Comparison of ENCODE assay signal across 9 mouse cellular contexts in genomic region chr7:141355626-141356326, GRCm38 (mm10). TPM values are rescaled to one million over a fixed set of nuclear protein-coding genes. Genes with fewer than 3 reads are reported as not detected.
DNase-seq lines count a peak whose midpoint lies in the region; ATAC-seq and TF ChIP-seq lines count a peak whose summit lies in the region.
"Had no signal": no experiment of that assay in that cellular context is flagged by ENCODE, and none has a peak within 500 bp of the region (broad histone marks: within the 10 kb centered on the region; RNA-seq: fewer than 3 reads in every experiment).

No protein-coding gene starts in this region.

- 51% methylated on average over 12 of the region's 12 CpGs for WGBS in liver, embryonic 12.5 days (ENCODE audit: insufficient replicate concordance)
- WGBS in forebrain, embryonic 16.5 days = 50% methylated on average over 12 of the region's 12 CpGs

- peak; percentile 30 to 38 for DNase-seq in adrenal gland, postnatal 36 days
- DNase-seq in adrenal gland, postnatal 4 days (ENCODE audit: low spot score in 2 of 2) = no peak
- no peak for DNase-seq in left cerebral cortex, adult 2 months (ENCODE audit: extremely low spot score in 1 of 2, low spot score in 2 of 2)
- no peak for DNase-seq in left cerebral cortex, adult 8-10 months (ENCODE audit: low spot score in 2 of 2)
- peak; percentile 84 for DNase-seq in ZHBTc4 (ENCODE audit: low read depth, low spot score)
- DNase-seq in heart, postnatal 4 days = no peak
- DNase-seq: B cell, adult 2 months had no signal

- H3K9ac ChIP-seq in liver, embryonic 12.5 days = no peak overlapping the region
- H3K9ac ChIP-seq in forebrain, embryonic 16.5 days (replicated peaks; ENCODE audit: low read depth, low read length) = no peak overlapping the region

- H3K36me3 ChIP-seq in liver, embryonic 12.5 days = no peaks in the 10 kb centered on the region
- H3K36me3 ChIP-seq in forebrain, embryonic 16.5 days (ENCODE audit: control insufficient read depth, insufficient read depth) = no peaks in the 10 kb centered on the region

- H3K9me3 ChIP-seq in liver, embryonic 12.5 days (replicated peaks) = no peaks in the 10 kb centered on the region
- no peaks in the 10 kb centered on the region for H3K9me3 ChIP-seq in forebrain, embryonic 16.5 days (ENCODE audit: control insufficient read depth, low read length)

- H3K27ac ChIP-seq in left cerebral cortex, adult 2 months = no peak overlapping the region
- no peak overlapping the region for H3K27ac ChIP-seq in liver, embryonic 12.5 days
- H3K27ac ChIP-seq in forebrain, embryonic 16.5 days (ENCODE audit: low read length) = no peak overlapping the region

- ATAC-seq in liver, embryonic 12.5 days = peak; percentile 18; the same call in 1 of the 2 replicates
- no peak for ATAC-seq in forebrain, embryonic 16.5 days

- H3K4me2 ChIP-seq in liver, embryonic 12.5 days = no peak overlapping the region
- H3K4me2 ChIP-seq in forebrain, embryonic 16.5 days (ENCODE audit: low read length) = no peak overlapping the region

- intact Hi-C loops in left cerebral cortex, adult 2 months (cut with DNase I) = no loop called here

- no peak overlapping the region for H3K4me3 ChIP-seq in left cerebral cortex, adult 2 months
- no peak overlapping the region for H3K4me3 ChIP-seq in liver, embryonic 12.5 days
- H3K4me3 ChIP-seq in forebrain, embryonic 16.5 days (replicated peaks; ENCODE audit: low read length) = no peak overlapping the region

- H3K4me1 ChIP-seq in liver, embryonic 12.5 days = peaks cover 14% of the 10 kb centered on the region; the same call in 1 of the 2 replicates
- H3K4me1 ChIP-seq in forebrain, embryonic 16.5 days (replicated peaks; ENCODE audit: control insufficient read depth, insufficient read depth, low read length) = peaks cover 13% of the 10 kb centered on the region

- TF ChIP-seq CTCF in left cerebral cortex, adult 2 months (IDR thresholded peaks at IDR 0.05) = peak; percentile 47

- peaks cover 47% of the 10 kb centered on the region for H3K27me3 ChIP-seq in liver, embryonic 12.5 days (replicated peaks)
- H3K27me3 ChIP-seq in forebrain, embryonic 16.5 days (replicated peaks; ENCODE audit: control insufficient read depth, insufficient read depth, low read length) = no peaks in the 10 kb centered on the region

RNA-seq across cellular contexts. Expression of gene Eps8l2, which starts 17.1 kb away (rescaled TPM):
- total RNA-seq in adrenal gland, postnatal 36 days (2021) = 1 to 10 TPM; 1.8 to 3.2 TPM
- total RNA-seq in adrenal gland, postnatal 4 days (2021) = 10 to 100 TPM in 1 of 2 experiments, 1 to 10 TPM in 1; 3.1 to 15.7 TPM
- total RNA-seq in left cerebral cortex, adult 2 months (2021) = 1 to 10 TPM; 3.6 to 5.3 TPM
- 1 to 10 TPM; 5.4 to 7.9 (median 6.4) TPM for total RNA-seq in left cerebral cortex, adult 8-10 months (2022)
- 4.9 and 5.6 TPM in 2 replicates for polyA plus RNA-seq in liver, embryonic 12.5 days (2016; fragmentation: Nextera tagmentation; extraction: Ambion mirVana)
- 0.67 and 0.93 TPM in 2 replicates for polyA plus RNA-seq in forebrain, embryonic 16.5 days (2015; fragmentation: Nextera tagmentation; extraction: Ambion mirVana)
- total RNA-seq in heart, postnatal 4 days (2021) = 1 to 10 TPM; 1.9 TPM

RNA-seq across cellular contexts. Expression of gene Tmem80, which starts 28.2 kb away (rescaled TPM):
- total RNA-seq in adrenal gland, postnatal 36 days (2021) = 10 to 100 TPM; 23.9 to 27.1 TPM
- 10 to 100 TPM; 34.8 to 36.6 TPM for total RNA-seq in adrenal gland, postnatal 4 days (2021)
- 10 to 100 TPM; 33.3 to 34.9 TPM for total RNA-seq in left cerebral cortex, adult 2 months (2021)
- total RNA-seq in left cerebral cortex, adult 8-10 months (2022) = 10 to 100 TPM; 30.2 to 32.2 (median 30.6) TPM
- 24.3 and 24.8 TPM in 2 replicates for polyA plus RNA-seq in liver, embryonic 12.5 days (2016; fragmentation: Nextera tagmentation; extraction: Ambion mirVana)
- 53.6 and 62.2 TPM in 2 replicates for polyA plus RNA-seq in forebrain, embryonic 16.5 days (2015; fragmentation: Nextera tagmentation; extraction: Ambion mirVana)
- total RNA-seq in heart, postnatal 4 days (2021) = 10 to 100 TPM; 15.9 to 16.3 TPM

RNA-seq across cellular contexts. Expression of gene Deaf1, which starts 28.3 kb away (rescaled TPM):
- 10 to 100 TPM; 25.8 to 37.5 TPM for total RNA-seq in adrenal gland, postnatal 36 days (2021)
- total RNA-seq in adrenal gland, postnatal 4 days (2021) = 10 to 100 TPM; 74.1 to 78.8 TPM
- 10 to 100 TPM; 63.1 to 63.8 TPM for total RNA-seq in left cerebral cortex, adult 2 months (2021)
- total RNA-seq in left cerebral cortex, adult 8-10 months (2022) = 10 to 100 TPM; 57.2 to 76.6 (median 68.2) TPM
- 24.7 and 25.6 TPM in 2 replicates for polyA plus RNA-seq in liver, embryonic 12.5 days (2016; fragmentation: Nextera tagmentation; extraction: Ambion mirVana)
- 144 and 164 TPM in 2 replicates for polyA plus RNA-seq in forebrain, embryonic 16.5 days (2015; fragmentation: Nextera tagmentation; extraction: Ambion mirVana)
- total RNA-seq in heart, postnatal 4 days (2021) = 10 to 100 TPM; 27.8 to 30.6 TPM

RNA-seq across cellular contexts. Expression of gene Taldo1, which starts 36.2 kb away (rescaled TPM):
- 100 to 1,000 TPM; 707 to 724 TPM for total RNA-seq in adrenal gland, postnatal 36 days (2021)
- 100 to 1,000 TPM; 251 to 277 TPM for total RNA-seq in adrenal gland, postnatal 4 days (2021)
- 10 to 100 TPM; 87.5 to 90.9 TPM for total RNA-seq in left cerebral cortex, adult 2 months (2021)
- 100 to 1,000 TPM in 3 of 4 experiments, 10 to 100 TPM in 1; 99.3 to 109 (median 106) TPM for total RNA-seq in left cerebral cortex, adult 8-10 months (2022)
- polyA plus RNA-seq in liver, embryonic 12.5 days (2016; fragmentation: Nextera tagmentation; extraction: Ambion mirVana) = 516 and 525 TPM in 2 replicates
- 342 and 375 TPM in 2 replicates for polyA plus RNA-seq in forebrain, embryonic 16.5 days (2015; fragmentation: Nextera tagmentation; extraction: Ambion mirVana)
- total RNA-seq in heart, postnatal 4 days (2021) = 100 to 1,000 TPM; 126 to 134 TPM

RNA-seq across cellular contexts. Expression of gene Gatd1, which starts 58.2 kb away (rescaled TPM):
- total RNA-seq in adrenal gland, postnatal 36 days (2021) = 10 to 100 TPM; 24.9 to 46.7 TPM
- 10 to 100 TPM; 44.9 to 50.6 TPM for total RNA-seq in adrenal gland, postnatal 4 days (2021)
- 10 to 100 TPM; 38.9 to 46.5 TPM for total RNA-seq in left cerebral cortex, adult 2 months (2021)
- 10 to 100 TPM; 40.6 to 48.1 (median 44.6) TPM for total RNA-seq in left cerebral cortex, adult 8-10 months (2022)
- 21.1 and 22.8 TPM in 2 replicates for polyA plus RNA-seq in liver, embryonic 12.5 days (2016; fragmentation: Nextera tagmentation; extraction: Ambion mirVana)
- 56.4 and 65.9 TPM in 2 replicates for polyA plus RNA-seq in forebrain, embryonic 16.5 days (2015; fragmentation: Nextera tagmentation; extraction: Ambion mirVana)
- total RNA-seq in heart, postnatal 4 days (2021) = 10 to 100 TPM; 12.5 to 12.9 TPM

Comparison
In these comparisons a context has a peak if more than half of its experiments do, and no peak if none do; other contexts are left out.
1. DNase-seq: peak in adrenal gland, postnatal 36 days (2 of 2) and ZHBTc4 (single experiment); none in adrenal gland, postnatal 4 days (0 of 2), left cerebral cortex, adult 2 months (0 of 2), left cerebral cortex, adult 8-10 months (0 of 2) and heart, postnatal 4 days (single experiment).